Mouse (Mus musculus): ENCODE results near the gene Cyp2d40. TPM values are rescaled to one million over a fixed set of nuclear protein-coding genes. Genes with fewer than 3 reads are reported as not detected.
"Not testable (repeated sequence)": the region's sequence is repeated elsewhere in the genome, so short reads cannot be mapped to it uniquely, and the experiment has no call there.

The Cyp2d40 gene
- polyA plus RNA-seq, 1 experiment: not detected

- TF ChIP-seq POLR2A (IDR thresholded peaks at IDR 0.05; ENCODE audit: borderline replicate concordance, control insufficient read depth, low read depth, low read length) (no peak), CTCF (IDR thresholded peaks at IDR 0.05; ENCODE audit: control insufficient read depth, insufficient read depth, low read length) (no peak)
- H3K4me1 ChIP-seq (ENCODE audit: control insufficient read depth, insufficient read depth, low read length): no peaks in the 10 kb centered on the region
- H3K4me3 ChIP-seq (replicated peaks; ENCODE audit: control insufficient read depth, low read depth, low read length): no peak overlapping the region
- H3K27ac ChIP-seq (ENCODE audit: control insufficient read depth, insufficient read depth, low read depth, low read length, poor library complexity): no peak overlapping the region
- WGBS: 49% methylated on average over 1 of the region's 1 CpGs
These were observed 16.5 kb downstream of the Cyp2d40 start for GRCm38 (mm10) chr15:82747516-82747915.

DNA sequence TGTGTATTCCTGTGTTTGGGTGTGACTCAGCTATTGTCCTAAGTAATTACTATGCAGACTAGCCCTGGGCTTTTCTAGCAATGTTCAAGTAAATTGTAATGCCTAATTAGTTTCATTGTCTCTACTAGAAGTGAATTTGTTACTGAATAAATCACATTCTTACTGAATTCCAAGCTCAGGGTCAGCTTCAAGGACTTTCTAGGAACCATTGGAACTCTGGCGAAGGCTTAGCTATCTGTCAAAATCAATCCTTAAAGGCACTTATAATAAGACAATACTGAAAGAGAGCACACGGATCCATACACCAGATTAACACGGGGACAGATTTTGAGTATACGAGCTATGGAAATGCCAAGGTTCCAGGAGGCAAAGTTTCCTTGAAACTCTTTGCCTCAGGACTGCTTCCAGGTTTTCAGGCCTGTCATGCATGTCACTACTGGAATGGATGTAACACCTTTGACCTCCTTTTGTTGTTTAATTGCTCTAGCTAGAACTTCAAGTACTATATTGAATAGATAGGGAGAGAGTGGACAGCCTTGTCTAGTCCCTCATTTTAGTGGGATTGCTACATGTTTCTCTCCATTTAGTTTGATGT is 30.6 kb downstream of the Cyp2d40 start:
- not testable (repeated sequence) for H3K4me3 ChIP-seq (replicated peaks; ENCODE audit: control insufficient read depth, low read depth, low read length); H3K4me1 ChIP-seq (ENCODE audit: control insufficient read depth, insufficient read depth, low read length); H3K27ac ChIP-seq (ENCODE audit: control insufficient read depth, insufficient read depth, low read depth, low read length, poor library complexity)
- 79% methylated on average over 4 of the region's 4 CpGs for WGBS

Other genes starting within 250 kb of the Cyp2d40 start
- gene Cyp2d12, start 209.1 kb downstream of the Cyp2d40 start, polyA plus RNA-seq (2011; ENCODE audit: insufficient read depth, insufficient read length, low replicate concordance, missing spikeins): not detected in 2 replicates
- gene Cyp2d34, start 143.2 kb downstream of the Cyp2d40 start, polyA plus RNA-seq (2011; ENCODE audit: insufficient read depth, insufficient read length, low replicate concordance, missing spikeins): not detected in 2 replicates
- 0.86 and 3.2 TPM in 2 replicates for gene Cyp2d26, start 30.1 kb upstream of the Cyp2d40 start, polyA plus RNA-seq (2011; ENCODE audit: insufficient read depth, insufficient read length, low replicate concordance, missing spikeins)
- 13.8 and 26.4 TPM in 2 replicates for gene Tcf20, start 223.7 kb upstream of the Cyp2d40 start, polyA plus RNA-seq (2011; ENCODE audit: insufficient read depth, insufficient read length, low replicate concordance, missing spikeins)

Measured in bone marrow, adult 2 months (tissue).